Mouse (Mus musculus): ENCODE results near the gene Gm6358. TPM values are rescaled to one million over a fixed set of nuclear protein-coding genes. Genes with fewer than 3 reads are reported as not detected.
"Not testable (repeated sequence)": the region's sequence is repeated elsewhere in the genome, so short reads cannot be mapped to it uniquely, and the experiment has no call there.

Gm6358 gene
- not detected for total RNA-seq (2021)

DNA sequence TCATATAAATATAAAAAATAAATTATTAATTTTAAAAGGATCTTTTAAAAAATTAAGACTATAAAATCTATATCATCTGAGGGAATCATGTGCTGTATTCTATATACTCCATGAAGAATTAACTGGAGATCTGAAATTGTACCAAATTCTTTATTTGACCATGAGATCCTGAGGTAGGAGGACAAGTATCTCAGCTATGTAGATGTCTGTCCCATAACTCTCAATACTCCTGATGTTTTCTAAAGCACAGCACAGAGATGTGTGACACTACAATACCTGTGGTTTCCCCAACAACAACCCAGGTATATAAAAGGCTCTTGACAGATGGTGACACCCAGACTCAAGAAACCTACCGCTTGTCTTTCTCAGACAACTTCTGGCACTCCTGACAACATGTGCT lies at the start of gene Gm6358:
Gm6358 (plus strand) TSS at position 301 of the 400 bp plus-strand sequence.
- no peak for DNase-seq

DNA sequence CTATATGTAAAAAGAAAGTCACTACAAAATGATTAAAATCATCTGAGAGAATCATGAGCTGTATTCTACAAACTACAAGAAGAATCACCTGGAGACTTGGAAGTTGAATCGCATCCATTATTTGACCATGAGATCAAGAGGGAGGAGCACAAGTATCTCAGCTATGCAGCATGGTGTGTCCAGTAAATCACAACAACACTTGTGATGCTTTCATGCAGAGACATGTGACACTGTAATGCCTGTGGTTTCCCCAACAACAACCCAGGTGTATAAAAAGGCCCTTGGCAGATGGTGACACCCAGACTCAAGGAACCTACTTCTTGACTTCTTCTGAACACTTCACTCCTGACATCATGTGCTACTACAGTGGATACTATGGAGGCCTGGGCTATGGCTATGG lies 10.1 kb downstream of the Gm6358 start, which contains the start of gene Gm10061:
Gm10061 (plus strand) TSS at position 301 of the 400 bp plus-strand sequence.
- DNase-seq: no peak

DNA sequence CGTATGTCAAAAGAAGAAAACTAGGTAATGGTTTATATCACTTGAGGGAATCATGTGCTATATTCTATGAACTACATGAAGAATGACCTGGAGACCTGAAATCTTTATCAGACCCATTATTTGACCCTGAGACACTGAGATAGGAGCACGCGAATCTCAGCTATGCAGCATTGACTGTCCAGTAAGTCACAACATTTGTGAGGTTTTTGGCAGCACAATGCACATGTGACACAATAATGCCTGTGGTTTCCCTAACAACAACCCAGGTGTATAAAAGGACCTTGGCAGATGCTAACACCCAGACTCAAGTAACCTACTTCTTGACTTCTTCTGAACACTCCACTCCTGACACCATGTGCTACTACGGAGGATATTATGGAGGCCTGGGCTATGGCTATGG lies 17.0 kb downstream of the Gm6358 start, which contains the start of gene Gm9789:
Gm9789 (plus strand) TSS at position 301 of the 400 bp plus-strand sequence.
- DNase-seq: no peak

DNA sequence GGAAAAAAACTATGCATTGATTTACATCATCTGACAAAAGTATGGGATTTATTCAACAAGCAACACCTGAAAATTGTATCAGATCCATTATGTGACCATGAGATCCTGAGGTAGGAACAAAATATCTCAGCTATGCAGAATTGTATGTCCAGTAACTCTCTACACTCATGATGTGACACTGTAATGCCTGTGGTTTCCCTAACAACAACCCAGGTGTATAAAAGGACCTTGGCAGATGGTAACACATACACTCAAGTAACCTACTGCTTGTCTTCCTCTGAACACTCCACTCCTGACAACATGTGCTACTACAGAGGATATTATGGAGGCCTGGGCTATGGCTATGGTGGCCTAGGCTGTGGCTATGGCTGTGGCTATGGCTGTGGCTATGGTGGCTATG lies 28.5 kb downstream of the Gm6358 start, which contains the start of gene Gm7735:
Gm7735 (plus strand) TSS at position 301 of the 400 bp plus-strand sequence.
- DNase-seq: not testable (repeated sequence)

DNA sequence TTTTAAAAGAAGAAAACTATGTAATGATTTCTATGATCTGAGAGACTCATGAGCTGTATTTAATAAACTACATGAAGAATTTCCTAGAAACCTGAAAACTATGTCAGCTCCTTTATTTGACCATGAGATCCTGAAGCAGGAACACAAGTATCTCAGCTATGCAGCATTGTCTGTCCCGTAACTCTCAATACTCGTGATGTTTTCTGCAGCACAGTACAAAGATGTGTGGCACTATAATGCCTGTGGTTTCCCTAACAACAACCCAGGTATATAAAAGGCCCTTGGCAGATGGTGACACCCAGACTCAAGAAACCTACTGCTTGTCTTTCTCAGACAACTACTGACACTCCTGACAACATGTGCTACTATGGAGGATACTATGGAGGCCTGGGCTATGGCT lies 33.8 kb downstream of the Gm6358 start, which contains the start of gene 1110057P08Rik:
1110057P08Rik (plus strand) TSS at position 301 of the 400 bp plus-strand sequence.
- no peak for DNase-seq

DNA sequence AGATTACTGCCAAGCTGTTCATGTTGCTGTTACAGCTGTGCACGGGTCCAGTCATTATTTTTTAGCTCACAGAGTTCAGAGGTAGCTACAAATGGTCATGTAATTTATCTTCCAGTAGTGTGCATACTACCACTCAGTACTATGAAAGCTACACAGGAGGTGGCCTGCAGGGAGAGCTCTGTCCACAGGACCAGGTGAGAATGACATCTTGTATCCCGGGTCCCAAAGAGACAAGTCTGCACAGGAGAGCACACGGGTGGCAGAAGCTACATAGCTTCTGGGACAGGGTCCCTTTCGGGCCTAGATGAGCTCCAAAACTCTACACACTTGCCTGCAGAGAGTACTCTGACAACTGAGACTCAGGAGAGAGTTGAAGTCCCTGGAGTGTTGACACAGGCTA lies 48.0 kb downstream of the Gm6358 start:
- no peak for DNase-seq

Other genes starting within 250 kb of the Gm6358 start
- gene Krtap19-5, start 244.4 kb upstream of the Gm6358 start, total RNA-seq (2021): not detected
- gene Krtap19-9b, start 208.6 kb upstream of the Gm6358 start, total RNA-seq (2021): not detected
- not detected for gene Krtap16-3, start 178.0 kb upstream of the Gm6358 start, total RNA-seq (2021)
- not detected for gene Krtap22-2, start 130.1 kb upstream of the Gm6358 start, total RNA-seq (2021)
- not detected for gene Gm10229, start 125.6 kb upstream of the Gm6358 start, total RNA-seq (2021)
- gene Krtap6-1, start 109.2 kb upstream of the Gm6358 start, total RNA-seq (2021): not detected
- not detected for gene Gm10228, start 99.4 kb upstream of the Gm6358 start, total RNA-seq (2021)
- gene Krtap6-5, start 93.0 kb upstream of the Gm6358 start, total RNA-seq (2021): not detected
- not detected for gene 1110025L11Rik, start 76.8 kb upstream of the Gm6358 start, total RNA-seq (2021)
- gene Krtap6-3, start 56.8 kb upstream of the Gm6358 start, total RNA-seq (2021): not detected
- gene Gm10061, start 10.2 kb downstream of the Gm6358 start, total RNA-seq (2021): not detected
- not detected for gene Gm9789, start 17.1 kb downstream of the Gm6358 start, total RNA-seq (2021)
- gene Gm7735, start 28.6 kb downstream of the Gm6358 start, total RNA-seq (2021): not detected
- gene 1110057P08Rik, start 33.9 kb downstream of the Gm6358 start, total RNA-seq (2021): not detected
- gene Krtap20-2, start 65.0 kb downstream of the Gm6358 start, total RNA-seq (2021): not detected